Mouse (Mus musculus) intestine, postnatal 0 days (tissue): ENCODE data around the gene Adcy5. TPM values are rescaled to one million over a fixed set of nuclear protein-coding genes. Genes with fewer than 3 reads are reported as not detected.
A peak's percentile ranks its signal among the peaks of the same experiment; 100 is the strongest.

Source experiments
- ATAC-seq: fragments of 200-750 bp; cut with Nextera tagmentation; 2 replicates; pipeline ENCODE4 v1.8.0; 2017; ENCODE audit warnings: mild to moderate bottlenecking, moderate TSS enrichment, moderate library complexity
- H3K27ac ChIP-seq: fragments of 300-500 bp; sonication (generic); 2 replicates; pipeline ENCODE4 v1.5.1; 2014; ENCODE audit warnings: mild to moderate bottlenecking, low read depth, low read length, moderate library complexity
- H3K27me3 ChIP-seq: fragments of 300-500 bp; sonication (generic); replicated peaks from 2 replicates; pipeline ENCODE4 v1.6.1; 2014; ENCODE audit warnings: low read length, mixed read lengths; ENCODE audit not compliant: control insufficient read depth, insufficient read depth
- H3K36me3 ChIP-seq: fragments of 300-500 bp; sonication (generic); 2 replicates; pipeline ENCODE4 v1.6.1; 2014; ENCODE audit warnings: mild to moderate bottlenecking, moderate library complexity; ENCODE audit not compliant: control insufficient read depth, insufficient read depth
- H3K4me1 ChIP-seq: fragments of 300-500 bp; sonication (generic); replicated peaks from 2 replicates; pipeline ENCODE4 v1.6.1; 2014; ENCODE audit warnings: antibody characterized with exemption, low read length, mixed read lengths; ENCODE audit not compliant: control insufficient read depth, insufficient read depth
- H3K4me2 ChIP-seq: fragments of 300-500 bp; sonication (generic); replicated peaks from 2 replicates; pipeline ENCODE4 v1.6.1; 2014; ENCODE audit warnings: low read depth, mild to moderate bottlenecking, moderate library complexity
- H3K4me3 ChIP-seq: fragments of 300-500 bp; sonication (generic); 2 replicates; pipeline ENCODE4 v1.5.1; 2014; ENCODE audit warnings: low read depth, low read length
- H3K9ac ChIP-seq: fragments of 300-500 bp; sonication (generic); 2 replicates; pipeline ENCODE4 v1.6.1; 2014; ENCODE audit warnings: mild to moderate bottlenecking, low read depth, low read length
- H3K9me3 ChIP-seq: fragments of 300-500 bp; sonication (generic); 2 replicates; pipeline ENCODE4 v1.6.1; 2016; ENCODE audit warnings: mixed run types; ENCODE audit not compliant: control insufficient read depth
- CTCF ChIP-seq: sonication (generic); IDR thresholded peaks from 2 replicates; pipeline ENCODE4 v1.5.1; 2016; ENCODE audit warnings: low read depth, mild to moderate bottlenecking, control low read depth, antibody characterized with exemption, moderate library complexity
- WGBS: fragments of 180-500 bp; shearing (Covaris S2); extraction: QIAGEN DNeasy Blood & Tissue Kit; methylation state at CpG from one replicate; pipeline ENCODE4 v1.1.7; 2014; 5-methylcytosine and 5-hydroxymethylcytosine counted together
- polyA plus RNA-seq: library from polyadenylated mRNA; unstranded; fragments of >200 nt; fragmentation: Nextera tagmentation; extraction: Ambion mirVana; gene quantifications from 2 replicates; pipeline ENCODE4 v1.2.1, GENCODE M21; 2015

Adcy5 gene
- polyA plus RNA-seq, 1 experiment from 2014 or later: 1.8 TPM

GRCm38 (mm10) chr16:35221581-35221980 lies 66.9 kb downstream of the Adcy5 start:
- no peak overlapping the region for H3K4me3 ChIP-seq
- no peak for TF ChIP-seq CTCF
- no peak for ATAC-seq
- WGBS: 78% methylated on average over 4 of the region's 4 CpGs
- H3K36me3 ChIP-seq: no peaks in the 10 kb centered on the region; the same call in 1 of the 2 replicates
- no peak overlapping the region for H3K27ac ChIP-seq
- no peaks in the 10 kb centered on the region; the same call in 1 of the 2 replicates for H3K4me1 ChIP-seq
- no peak overlapping the region for H3K4me2 ChIP-seq
- H3K9me3 ChIP-seq: no peaks in the 10 kb centered on the region
- no peaks in the 10 kb centered on the region for H3K27me3 ChIP-seq
- no peak overlapping the region for H3K9ac ChIP-seq

DNA sequence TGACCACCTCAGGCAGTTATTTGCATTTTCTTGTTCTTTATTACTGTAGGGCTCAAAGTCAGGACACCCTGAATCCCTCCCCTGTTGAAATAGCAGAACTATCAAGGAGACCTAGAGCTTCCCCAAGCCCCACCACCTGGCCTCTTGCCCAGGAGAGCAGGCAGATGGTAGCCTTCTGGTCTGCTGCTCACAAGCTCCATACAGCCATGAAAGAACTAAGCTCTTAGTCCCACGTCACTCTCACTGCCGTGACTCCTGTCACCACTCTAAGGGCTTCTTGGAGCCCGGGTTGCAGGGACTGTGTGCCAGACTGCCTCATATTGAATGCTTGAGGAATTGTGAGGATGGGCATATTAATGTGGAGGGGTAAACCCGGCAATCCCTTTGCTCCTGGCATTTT lies 69.3 kb downstream of the Adcy5 start:
- Histone ChIP-seq H3K4me2 (no peak overlapping the region), H3K9me3 (no peaks in the 10 kb centered on the region), H3K36me3 (no peaks in the 10 kb centered on the region; the same call in 1 of the 2 replicates), H3K4me3 (no peak overlapping the region), H3K27ac (no peak overlapping the region), H3K4me1 (no peaks in the 10 kb centered on the region; the same call in 1 of the 2 replicates), H3K9ac (no peak overlapping the region), H3K27me3 (no peaks in the 10 kb centered on the region)
- ATAC-seq: no peak
- TF ChIP-seq CTCF: no peak
- WGBS: 78% methylated on average over 4 of the region's 4 CpGs

GRCm38 (mm10) chr16:35224716-35225115 lies 70.0 kb downstream of the Adcy5 start:
- 55% methylated on average over 14 of the region's 14 CpGs for WGBS
- no peak for ATAC-seq
- no peak for TF ChIP-seq CTCF
- H3K27me3 ChIP-seq: no peaks in the 10 kb centered on the region
- no peak overlapping the region for H3K9ac ChIP-seq
- no peak overlapping the region for H3K4me3 ChIP-seq
- H3K27ac ChIP-seq: no peak overlapping the region
- no peaks in the 10 kb centered on the region for H3K9me3 ChIP-seq
- no peaks in the 10 kb centered on the region; the same call in 1 of the 2 replicates for H3K36me3 ChIP-seq
- H3K4me2 ChIP-seq: no peak overlapping the region
- no peaks in the 10 kb centered on the region; the same call in 1 of the 2 replicates for H3K4me1 ChIP-seq

DNA sequence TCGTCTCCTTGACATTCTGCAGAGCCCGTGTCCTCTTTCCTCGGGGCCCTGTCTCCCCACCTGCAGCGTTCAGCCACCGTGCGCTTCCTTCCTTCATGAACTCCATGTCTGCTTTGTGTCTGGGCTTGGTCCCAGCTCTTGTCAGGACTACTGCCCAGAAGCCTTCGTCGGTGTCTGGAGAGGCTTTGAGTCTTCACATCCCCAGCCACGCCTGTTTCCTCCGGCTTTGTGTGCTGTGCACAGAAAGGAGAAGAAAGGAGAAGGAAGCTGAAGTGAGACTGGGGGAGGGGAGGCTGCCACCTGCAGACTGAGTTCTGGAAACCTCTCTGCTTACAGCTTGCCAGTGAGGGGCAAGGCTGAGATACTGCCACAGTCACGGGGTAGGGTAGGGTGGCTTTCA lies 74.9 kb downstream of the Adcy5 start:
- Histone ChIP-seq H3K4me3 (no peak overlapping the region), H3K27ac (no peak overlapping the region), H3K27me3 (no peaks in the 10 kb centered on the region), H3K9ac (no peak overlapping the region), H3K4me2 (no peak overlapping the region), H3K4me1 (peaks cover 6% of the 10 kb centered on the region; the same call in 1 of the 2 replicates), H3K36me3 (no peaks in the 10 kb centered on the region), H3K9me3 (no peaks in the 10 kb centered on the region)
- no peak for TF ChIP-seq CTCF
- 44% methylated on average over 11 of the region's 11 CpGs for WGBS
- ATAC-seq: no peak

DNA sequence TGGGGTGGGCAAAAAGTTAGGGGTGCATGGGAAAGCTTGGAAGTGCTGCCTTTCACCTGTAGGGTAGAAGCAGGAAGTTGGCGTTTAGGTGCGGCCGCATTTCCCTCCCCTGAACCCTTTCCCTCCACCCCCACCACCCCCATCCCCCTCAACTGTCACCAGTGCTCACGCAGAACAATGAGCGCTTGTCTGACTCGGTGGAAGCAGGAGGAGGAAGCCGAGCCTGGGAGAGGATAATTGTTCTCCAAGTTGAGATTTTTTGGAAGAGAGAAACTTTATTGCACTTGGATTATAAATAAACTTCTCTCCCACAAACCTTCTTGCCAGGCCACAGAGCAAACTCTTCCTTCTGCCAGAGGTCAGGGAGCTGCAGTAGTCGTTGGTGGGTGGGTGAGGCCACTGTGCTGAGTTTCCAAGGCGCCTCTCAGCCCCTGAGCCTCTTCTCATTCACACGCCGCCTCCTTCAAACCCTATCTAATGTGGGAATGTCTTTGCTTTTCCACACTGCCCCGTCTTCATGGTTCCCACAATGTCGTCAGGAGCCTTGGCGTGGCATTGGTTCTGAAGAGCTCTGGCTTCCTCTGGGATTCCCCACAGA lies 77.6 kb downstream of the Adcy5 start:
- no peak overlapping the region for H3K27ac ChIP-seq
- H3K4me2 ChIP-seq: 0 out of 2 replicates have a peak overlapping the region, but pooled peaks have one; percentile 17
- 0 out of 2 replicates have a peak, but pooled peaks have one; percentile 47 for ATAC-seq
- H3K9ac ChIP-seq: no peak overlapping the region
- H3K4me3 ChIP-seq: no peak overlapping the region
- H3K27me3 ChIP-seq: no peaks in the 10 kb centered on the region
- TF ChIP-seq CTCF: no peak
- H3K36me3 ChIP-seq: no peaks in the 10 kb centered on the region
- no peaks in the 10 kb centered on the region for H3K9me3 ChIP-seq
- peaks cover 6% of the 10 kb centered on the region; the same call in 1 of the 2 replicates for H3K4me1 ChIP-seq
- WGBS: 27% methylated on average over 14 of the region's 14 CpGs

- no peak for ATAC-seq
- Histone ChIP-seq H3K36me3 (no peaks in the 10 kb centered on the region), H3K27me3 (no peaks in the 10 kb centered on the region), H3K27ac (no peak overlapping the region), H3K9me3 (no peaks in the 10 kb centered on the region), H3K4me1 (peaks cover 6% of the 10 kb centered on the region; the same call in 1 of the 2 replicates), H3K9ac (no peak overlapping the region), H3K4me3 (no peak overlapping the region), H3K4me2 (no peak overlapping the region)
- no peak for TF ChIP-seq CTCF
- 89% methylated on average over 4 of the region's 4 CpGs for WGBS
Measured at GRCm38 (mm10) chr16:35233329-35233728, 78.7 kb downstream of the Adcy5 start.
